Mouse (Mus musculus) brain, embryonic 14.5 days (tissue): ENCODE data around the gene Pdzd2.

ENCODE experiments used
- CTCF ChIP-seq: fragments of 200-500 bp; IDR thresholded peaks from 2 replicates; pipeline ENCODE4 v1.5.1; 2012; ENCODE audit warnings: inconsistent platforms, mild to moderate bottlenecking, moderate library complexity, borderline replicate concordance; ENCODE audit not compliant: insufficient read depth, insufficient read length; ENCODE audit errors: extremely low read depth
- POLR2A ChIP-seq: fragments of 200-500 bp; IDR thresholded peaks from 2 replicates; pipeline ENCODE4 v1.6.1; 2012; ENCODE audit warnings: mild to moderate bottlenecking, inconsistent platforms, borderline replicate concordance; ENCODE audit not compliant: poor library complexity, insufficient read depth, insufficient read length, severe bottlenecking; ENCODE audit errors: extremely low read depth

GRCm38 (mm10) chr15:12678540-12679112, 61.1 kb downstream of the Pdzd2 start:
- no peak for TF ChIP-seq CTCF
- TF ChIP-seq POLR2A, result no peak
